Mouse (Mus musculus): ENCODE results near the gene Rundc3a.

The Rundc3a gene

GRCm38 (mm10) chr11:102447497-102447896, 54.3 kb downstream of the Rundc3a start, which contains the start of gene Fam171a2:
Gene Fam171a2, minus strand, starts transcription at chr11:102447682.
- peak; percentile 89 for DNase-seq (ENCODE audit: low read depth, low spot score)

DNA sequence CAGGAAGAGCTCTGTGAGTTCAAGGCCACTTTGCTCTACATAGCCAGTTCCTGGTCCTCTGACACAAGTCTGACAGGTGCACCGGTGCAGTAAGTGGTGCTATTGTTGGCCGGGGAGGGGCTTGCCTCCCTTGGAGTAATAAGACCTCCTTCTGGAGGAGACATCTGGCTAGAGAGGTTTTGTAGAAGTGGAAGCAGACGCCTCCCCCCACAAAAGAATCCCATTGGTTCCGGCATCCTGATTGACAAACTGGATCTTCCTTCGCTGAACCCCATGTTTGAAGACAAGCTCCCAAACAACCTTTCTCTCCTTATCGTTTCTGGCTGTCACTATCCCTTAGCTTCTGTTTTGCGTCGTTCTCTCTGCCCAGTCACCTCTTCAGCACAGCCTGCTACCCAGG, 55.1 kb downstream of the Rundc3a start:
- DNase-seq (ENCODE audit: low read depth, low spot score): no peak

- no peak for DNase-seq (ENCODE audit: low read depth, low spot score)
These were observed 56.1 kb downstream of the Rundc3a start for GRCm38 (mm10) chr11:102449043-102450008.
